Mouse (Mus musculus) cerebellum, adult 9-10 months (tissue): ENCODE data around the gene Myoc.
A peak's percentile ranks its signal among the peaks of the same experiment; 100 is the strongest.
"Not testable (repeated sequence)": the region's sequence is repeated elsewhere in the genome, so short reads cannot be mapped to it uniquely, and the experiment has no call there.

Experiments used
- DNase-seq: peaks from one replicate; pipeline ENCODE4 v3.0.0; 2022

Gene Myoc

GRCm38 (mm10) chr1:162639051-162639750, at the start of gene Myoc:
Gene Myoc (plus strand): TSS chr1:162639155.
- DNase-seq: no peak

- no peak for DNase-seq
Observed at GRCm38 (mm10) chr1:162589443-162589842, 49.5 kb upstream of the Myoc start.

- no peak for DNase-seq
Observed at GRCm38 (mm10) chr1:162590415-162590997, 48.4 kb upstream of the Myoc start.

GRCm38 (mm10) chr1:162597379-162598102, 41.4 kb upstream of the Myoc start:
- DNase-seq: no peak

GRCm38 (mm10) chr1:162599617-162600016, 39.3 kb upstream of the Myoc start:
- DNase-seq: no peak

- no peak for DNase-seq
Observed at GRCm38 (mm10) chr1:162601288-162601687, 37.7 kb upstream of the Myoc start.

- DNase-seq: no peak
Observed at GRCm38 (mm10) chr1:162608127-162608526, 30.8 kb upstream of the Myoc start.

GRCm38 (mm10) chr1:162609633-162610250, 29.2 kb upstream of the Myoc start:
- no peak for DNase-seq

GRCm38 (mm10) chr1:162611191-162611590, 27.8 kb upstream of the Myoc start:
- no peak for DNase-seq

- no peak for DNase-seq
Observed at GRCm38 (mm10) chr1:162615511-162615910, 23.4 kb upstream of the Myoc start.

GRCm38 (mm10) chr1:162620487-162620886, 18.5 kb upstream of the Myoc start:
- DNase-seq: no peak

GRCm38 (mm10) chr1:162623895-162624294, 15.1 kb upstream of the Myoc start:
- no peak for DNase-seq

GRCm38 (mm10) chr1:162625229-162625628, 13.7 kb upstream of the Myoc start:
- no peak for DNase-seq

- not testable (repeated sequence) for DNase-seq
Observed at GRCm38 (mm10) chr1:162627821-162628220, 11.1 kb upstream of the Myoc start.

- not testable (repeated sequence) for DNase-seq
Observed at GRCm38 (mm10) chr1:162628326-162628725, 10.6 kb upstream of the Myoc start.

GRCm38 (mm10) chr1:162635291-162635931, 3.5 kb upstream of the Myoc start:
- DNase-seq: peak; percentile 69

- DNase-seq: no peak
Observed at GRCm38 (mm10) chr1:162636516-162636915, 2.4 kb upstream of the Myoc start.

GRCm38 (mm10) chr1:162638535-162638934, 420 bp upstream of the Myoc start:
- no peak for DNase-seq

- DNase-seq: no peak
Observed at GRCm38 (mm10) chr1:162639861-162640260, 906 bp downstream of the Myoc start.

- DNase-seq: no peak
Observed at GRCm38 (mm10) chr1:162642591-162642990, 3.6 kb downstream of the Myoc start.

- DNase-seq: peak; percentile 87
Observed at GRCm38 (mm10) chr1:162643752-162644151, 4.8 kb downstream of the Myoc start.

- peak; percentile 43 for DNase-seq
Observed at GRCm38 (mm10) chr1:162646083-162646686, 7.2 kb downstream of the Myoc start.

GRCm38 (mm10) chr1:162648416-162648815, 9.5 kb downstream of the Myoc start:
- DNase-seq: no peak
